Mouse (Mus musculus) stomach, embryonic 14.5 days (tissue): ENCODE measurements at regions not wholly inside any gene's neighbourhood (a gene's known extent, or its start where the extent isn't known, plus 50 kb on each side); places are given as distances from the start of the nearest gene placed in this dataset.

Experiments used
- ATAC-seq: fragments of 200-750 bp; cut with Nextera tagmentation; 2 replicates; pipeline ENCODE4 v1.8.0; 2017; ENCODE audit warnings: low read depth, moderate TSS enrichment; ENCODE audit not compliant: insufficient number of reproducible peaks, insufficient read depth, low FRiP score
- H3K27ac ChIP-seq: fragments of 300-500 bp; sonication (generic); 2 replicates; pipeline ENCODE4 v1.5.1; 2014; ENCODE audit warnings: mild to moderate bottlenecking, low read length, moderate library complexity, mixed read lengths
- H3K27me3 ChIP-seq: fragments of 300-500 bp; sonication (generic); 2 replicates; pipeline ENCODE4 v1.6.1; 2014; ENCODE audit warnings: low read length, control low read depth, mixed read lengths; ENCODE audit not compliant: control insufficient read depth, insufficient read depth
- H3K36me3 ChIP-seq: fragments of 300-500 bp; sonication (generic); 2 replicates; pipeline ENCODE4 v1.6.1; 2014; ENCODE audit warnings: mild to moderate bottlenecking, control low read depth, low read length, moderate library complexity, mixed read lengths; ENCODE audit not compliant: control insufficient read depth, insufficient read depth
- H3K4me1 ChIP-seq: fragments of 300-500 bp; sonication (generic); 2 replicates; pipeline ENCODE4 v1.6.1; 2014; ENCODE audit warnings: low read length, control low read depth, mixed read lengths; ENCODE audit not compliant: control insufficient read depth, insufficient read depth
- H3K4me2 ChIP-seq: fragments of 300-500 bp; sonication (generic); replicated peaks from 2 replicates; pipeline ENCODE4 v1.6.1; 2014; ENCODE audit warnings: low read depth, low read length, control low read depth
- H3K4me3 ChIP-seq: fragments of 300-500 bp; sonication (generic); 2 replicates; pipeline ENCODE4 v1.5.1; 2014; ENCODE audit warnings: low read depth, low read length, control low read depth
- H3K9ac ChIP-seq: fragments of 300-500 bp; sonication (generic); replicated peaks from 2 replicates; pipeline ENCODE4 v1.6.1; 2014; ENCODE audit warnings: low read depth, mild to moderate bottlenecking, control low read depth, low read length, moderate library complexity, mixed read lengths
- H3K9me3 ChIP-seq: fragments of 300-500 bp; sonication (generic); 2 replicates; pipeline ENCODE4 v1.6.1; 2016; ENCODE audit warnings: low read depth, low read length, control low read depth; ENCODE audit not compliant: control insufficient read depth
- WGBS: fragments of 180-500 bp; shearing (Covaris S2); extraction: QIAGEN DNeasy Blood & Tissue Kit; methylation state at CpG from one replicate; pipeline ENCODE4 v1.1.7; 2014; 5-methylcytosine and 5-hydroxymethylcytosine counted together

DNA sequence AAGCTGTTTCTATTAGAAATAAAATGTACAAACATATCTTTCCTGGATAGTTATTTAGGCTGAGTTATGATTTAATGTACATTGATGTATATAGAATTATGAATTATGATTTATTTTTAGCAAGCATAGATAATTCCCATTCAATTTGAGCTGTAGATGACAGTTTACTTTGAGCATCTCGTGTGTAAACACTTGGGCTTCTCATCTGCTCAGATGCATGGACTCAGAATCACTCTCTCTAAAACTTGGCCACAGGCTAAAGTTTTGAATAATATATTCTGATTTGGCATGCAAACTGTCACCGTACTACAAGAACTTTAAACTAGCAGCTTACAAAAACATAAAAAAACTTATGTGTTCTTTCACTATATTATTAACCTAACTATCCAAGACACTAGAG lies 72.2 kb upstream of the Trim52 start:
- H3K36me3 ChIP-seq: no peaks in the 10 kb centered on the region
- H3K4me2 ChIP-seq: no peak overlapping the region
- H3K9ac ChIP-seq: no peak overlapping the region
- H3K9me3 ChIP-seq: no peaks in the 10 kb centered on the region; the same call in 1 of the 2 replicates
- WGBS: 49% methylated on average over 2 of the region's 2 CpGs
- ATAC-seq: no peak
- no peak overlapping the region for H3K27ac ChIP-seq
- no peak overlapping the region for H3K4me3 ChIP-seq
- H3K27me3 ChIP-seq: no peaks in the 10 kb centered on the region
- H3K4me1 ChIP-seq: no peaks in the 10 kb centered on the region

DNA sequence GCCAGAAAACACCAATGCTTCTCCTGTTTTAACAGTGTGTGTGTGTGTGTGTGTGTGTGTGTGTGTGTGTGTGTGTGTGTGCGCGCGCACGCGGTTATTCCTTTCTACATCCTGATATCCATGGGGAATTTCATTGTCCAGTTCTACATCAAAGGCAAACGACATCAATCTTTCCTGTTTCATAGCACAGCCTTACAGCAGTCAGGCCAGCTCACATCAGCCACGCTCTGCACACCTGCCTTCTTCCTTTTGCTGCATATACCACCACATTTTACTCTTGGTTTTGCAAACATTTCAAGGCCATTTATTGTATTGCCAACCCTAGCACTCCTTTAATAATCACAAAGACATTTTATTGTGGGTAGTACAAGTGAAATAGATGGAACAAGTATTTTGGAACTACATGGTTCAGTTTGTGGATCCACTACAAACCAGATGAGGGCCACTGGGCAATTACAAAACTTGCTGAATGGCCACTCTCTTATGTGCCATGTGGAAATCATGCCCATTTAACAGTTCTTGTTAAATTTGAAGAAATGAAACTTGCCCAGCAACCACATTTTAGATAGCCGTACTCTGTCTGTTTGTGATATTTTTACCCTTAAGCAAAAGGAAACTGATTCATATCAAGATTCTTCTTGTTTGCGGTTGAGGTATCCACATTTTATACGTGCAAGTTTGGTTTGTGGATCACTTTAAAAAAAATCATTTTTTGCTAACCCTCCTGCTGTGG lies 70.9 kb upstream of the Trim52 start:
- Histone ChIP-seq H3K36me3 (no peaks in the 10 kb centered on the region), H3K4me2 (no peak overlapping the region), H3K4me3 (no peak overlapping the region), H3K27me3 (no peaks in the 10 kb centered on the region), H3K27ac (no peak overlapping the region), H3K9me3 (no peaks in the 10 kb centered on the region), H3K4me1 (no peaks in the 10 kb centered on the region), H3K9ac (no peak overlapping the region)
- 86% methylated on average over 10 of the region's 10 CpGs for WGBS
- ATAC-seq: no peak

DNA sequence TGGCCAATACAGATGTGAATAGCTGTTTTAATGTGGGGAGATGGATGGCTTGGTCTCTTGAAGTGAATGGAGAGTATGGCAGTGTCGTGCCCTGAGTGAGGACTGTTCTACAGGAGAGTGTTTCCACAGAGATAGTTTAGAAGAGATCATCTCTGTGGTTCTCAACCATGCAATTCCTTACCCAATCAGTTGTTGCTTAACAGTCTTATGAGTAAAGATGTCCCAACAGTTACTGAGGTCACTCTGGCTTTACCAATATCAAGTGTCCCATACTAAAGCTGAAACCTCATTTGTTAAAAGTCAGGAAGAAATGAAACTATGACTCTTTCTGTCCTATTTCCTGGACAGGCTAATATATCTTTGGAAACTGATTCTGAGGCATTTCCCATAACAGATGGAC lies 61.7 kb upstream of the Trim52 start:
- Histone ChIP-seq H3K9me3 (no peaks in the 10 kb centered on the region), H3K27ac (no peak overlapping the region), H3K36me3 (no peaks in the 10 kb centered on the region), H3K4me3 (no peak overlapping the region), H3K27me3 (no peaks in the 10 kb centered on the region), H3K9ac (no peak overlapping the region), H3K4me1 (no peaks in the 10 kb centered on the region), H3K4me2 (no peak overlapping the region)
- ATAC-seq: no peak
- WGBS: 86% methylated on average over 1 of the region's 1 CpGs

DNA sequence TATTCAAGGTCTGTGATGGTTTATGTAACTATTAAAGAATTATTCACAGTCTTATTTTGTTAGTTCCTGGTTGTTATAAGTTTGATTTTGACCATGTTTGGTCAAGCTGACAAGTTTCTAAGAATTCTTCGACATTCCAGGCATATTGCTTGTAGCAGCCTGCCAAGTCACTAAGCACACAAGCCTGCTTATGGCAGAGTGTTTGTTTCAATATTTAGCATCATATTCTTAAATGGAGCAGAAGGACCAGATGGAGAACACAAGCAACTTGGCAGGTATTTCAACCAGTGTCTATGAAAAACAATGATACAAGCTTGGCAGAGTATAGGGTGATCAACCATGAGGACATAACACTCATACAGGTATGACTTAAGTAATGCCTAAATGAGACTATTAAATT lies 55.8 kb upstream of the Trim52 start:
- no peak overlapping the region for H3K4me2 ChIP-seq
- H3K4me3 ChIP-seq: no peak overlapping the region
- ATAC-seq: no peak
- H3K9me3 ChIP-seq: no peaks in the 10 kb centered on the region
- WGBS: 53% methylated on average over 1 of the region's 1 CpGs
- no peaks in the 10 kb centered on the region for H3K36me3 ChIP-seq
- no peak overlapping the region for H3K27ac ChIP-seq
- H3K27me3 ChIP-seq: no peaks in the 10 kb centered on the region
- no peak overlapping the region for H3K9ac ChIP-seq
- no peaks in the 10 kb centered on the region for H3K4me1 ChIP-seq

DNA sequence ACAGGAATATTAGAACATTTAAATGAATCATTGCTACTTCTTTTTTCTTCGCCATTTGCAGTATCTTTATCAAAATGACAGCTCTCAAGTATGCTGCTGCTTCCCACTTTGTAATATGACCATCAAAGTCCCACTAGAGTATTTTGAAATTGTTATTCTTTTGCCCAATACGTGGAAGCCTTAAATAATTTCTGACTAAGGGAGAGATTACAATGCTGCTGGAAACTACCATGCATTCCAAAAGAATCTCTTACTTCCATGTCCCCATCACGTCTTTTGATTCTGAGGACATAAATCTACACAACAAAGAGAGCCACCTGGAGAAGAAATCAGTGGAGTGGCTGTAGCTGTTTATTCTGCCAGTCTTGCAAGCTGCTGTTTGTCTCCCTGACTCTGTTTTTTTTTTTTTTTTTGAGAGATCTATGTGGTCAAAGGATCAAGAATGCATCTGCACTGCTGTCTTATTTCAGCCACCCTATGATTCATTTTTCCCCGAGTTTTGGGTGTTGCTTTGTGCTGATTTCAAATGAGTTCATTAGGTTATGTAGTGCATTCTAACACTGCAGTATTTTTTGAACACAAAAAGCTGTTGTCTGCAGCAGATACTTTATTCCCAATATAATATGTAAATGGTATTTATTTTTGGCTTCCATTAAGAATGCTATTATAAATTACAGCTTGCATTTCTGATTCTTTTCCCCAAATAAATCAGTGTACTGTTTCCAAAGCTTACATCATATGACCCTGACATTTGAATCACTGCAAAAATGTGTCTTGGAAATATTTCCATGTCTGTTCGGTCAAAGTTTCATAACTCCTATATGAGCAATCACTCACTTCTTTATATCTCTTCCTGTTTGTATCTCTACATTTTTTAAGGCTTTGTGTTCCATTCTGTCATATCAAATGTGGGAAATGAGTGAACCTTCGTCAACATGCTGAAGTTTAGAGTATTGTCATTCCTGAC lies 53.1 kb upstream of the Trim52 start:
- no peak overlapping the region for H3K4me2 ChIP-seq
- H3K4me3 ChIP-seq: no peak overlapping the region
- no peaks in the 10 kb centered on the region for H3K4me1 ChIP-seq
- H3K9ac ChIP-seq: no peak overlapping the region
- H3K27ac ChIP-seq: no peak overlapping the region
- ATAC-seq: no peak
- WGBS: 50% methylated on average over 6 of the region's 6 CpGs
- no peaks in the 10 kb centered on the region for H3K9me3 ChIP-seq
- H3K36me3 ChIP-seq: no peaks in the 10 kb centered on the region
- no peaks in the 10 kb centered on the region for H3K27me3 ChIP-seq
